Mouse (Mus musculus): ENCODE measurements at regions not wholly inside any gene's neighbourhood (a gene's known extent, or its start where the extent isn't known, plus 50 kb on each side); places are given as distances from the start of the nearest gene placed in this dataset.

DNA sequence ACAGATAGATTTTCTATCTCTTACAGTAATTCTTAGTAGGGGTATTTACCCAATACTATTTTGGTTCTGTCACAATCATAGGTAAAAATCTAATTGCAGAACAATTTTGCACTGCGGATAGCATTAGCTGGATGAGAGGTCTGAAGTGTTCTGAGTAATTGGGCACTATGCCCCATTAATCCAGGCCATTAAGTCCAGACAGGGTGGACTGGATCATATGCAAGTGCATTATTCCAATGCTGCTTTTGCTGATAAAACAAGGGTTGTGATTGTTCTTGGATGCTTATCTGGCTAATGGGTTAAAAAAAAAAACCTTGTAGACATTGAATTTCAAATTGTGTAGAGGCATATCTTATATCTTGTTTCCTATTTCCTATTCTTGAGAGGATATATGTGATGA lies 1732.6 kb upstream of the Gm6569 start:
- no peak overlapping the region for H3K9ac ChIP-seq (ENCODE audit: low read depth, low read length)
- TF ChIP-seq POLR2A (IDR thresholded peaks at IDR 0.05; ENCODE audit: extremely low read depth, insufficient read depth, low read length) (no peak), CTCF (IDR thresholded peaks at IDR 0.05; ENCODE audit: low read depth, low read length) (no peak)
- 89% methylated on average over 1 of the region's 1 CpGs for WGBS
- H3K36me3 ChIP-seq (ENCODE audit: control insufficient read depth, insufficient read depth, low read length), result no peaks in the 10 kb centered on the region
- H3K4me1 ChIP-seq (ENCODE audit: control insufficient read depth, insufficient read depth, low read length), result no peaks in the 10 kb centered on the region
- DNase-seq (ENCODE audit: extremely low read depth, low read depth, low spot score), result no peak
- no peaks in the 10 kb centered on the region for H3K27me3 ChIP-seq (ENCODE audit: control insufficient read depth, insufficient read depth, low read length)
- H3K27ac ChIP-seq (replicated peaks; ENCODE audit: insufficient read depth, low read depth, low read length), result no peak overlapping the region
- H3K4me3 ChIP-seq (ENCODE audit: insufficient read depth, low read depth, low read length), result no peak overlapping the region
- H3K79me2 ChIP-seq (ENCODE audit: control insufficient read depth, insufficient read depth, low read length), result no peaks in the 10 kb centered on the region

DNA sequence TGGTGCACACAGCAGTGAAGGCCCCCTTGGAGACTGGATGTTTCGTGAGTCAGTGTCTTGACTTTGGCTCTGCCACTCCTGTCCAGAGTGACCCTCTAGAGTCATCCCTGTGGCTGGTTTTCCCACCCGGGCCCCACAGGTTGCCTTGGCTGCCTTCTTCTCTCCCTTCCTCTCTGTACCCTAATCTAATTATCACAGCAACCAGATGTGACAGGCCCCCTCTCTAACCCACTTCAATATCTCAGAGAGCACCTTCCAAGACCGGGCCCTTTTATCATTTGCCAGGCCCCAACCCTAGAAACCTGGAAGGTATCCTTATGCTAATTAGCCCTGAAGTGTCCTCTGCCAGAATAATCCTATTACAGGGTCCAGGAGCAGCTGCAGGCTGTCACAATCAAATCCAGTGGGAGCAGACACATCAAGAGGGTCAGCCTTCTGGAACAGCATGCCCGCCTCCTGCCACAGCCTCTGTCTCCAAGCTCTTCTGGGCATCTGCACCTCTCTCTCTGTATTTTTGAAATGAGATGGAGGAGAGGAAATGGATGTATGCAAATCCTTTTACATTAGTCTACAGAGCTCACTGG lies 1728.4 kb upstream of the Gm6569 start:
- TF ChIP-seq POLR2A (IDR thresholded peaks at IDR 0.05; ENCODE audit: extremely low read depth, insufficient read depth, low read length) (no peak), CTCF (IDR thresholded peaks at IDR 0.05; ENCODE audit: low read depth, low read length) (no peak)
- WGBS, result 73% methylated on average over 4 of the region's 4 CpGs
- Histone ChIP-seq H3K4me3 (ENCODE audit: insufficient read depth, low read depth, low read length) (no peak overlapping the region), H3K79me2 (ENCODE audit: control insufficient read depth, insufficient read depth, low read length) (no peaks in the 10 kb centered on the region), H3K36me3 (ENCODE audit: control insufficient read depth, insufficient read depth, low read length) (no peaks in the 10 kb centered on the region), H3K27me3 (ENCODE audit: control insufficient read depth, insufficient read depth, low read length) (no peaks in the 10 kb centered on the region), H3K9ac (ENCODE audit: low read depth, low read length) (no peak overlapping the region), H3K27ac (replicated peaks; ENCODE audit: insufficient read depth, low read depth, low read length) (no peak overlapping the region), H3K4me1 (ENCODE audit: control insufficient read depth, insufficient read depth, low read length) (no peaks in the 10 kb centered on the region)
- no peak for DNase-seq (ENCODE audit: extremely low read depth, low read depth, low spot score)

DNA sequence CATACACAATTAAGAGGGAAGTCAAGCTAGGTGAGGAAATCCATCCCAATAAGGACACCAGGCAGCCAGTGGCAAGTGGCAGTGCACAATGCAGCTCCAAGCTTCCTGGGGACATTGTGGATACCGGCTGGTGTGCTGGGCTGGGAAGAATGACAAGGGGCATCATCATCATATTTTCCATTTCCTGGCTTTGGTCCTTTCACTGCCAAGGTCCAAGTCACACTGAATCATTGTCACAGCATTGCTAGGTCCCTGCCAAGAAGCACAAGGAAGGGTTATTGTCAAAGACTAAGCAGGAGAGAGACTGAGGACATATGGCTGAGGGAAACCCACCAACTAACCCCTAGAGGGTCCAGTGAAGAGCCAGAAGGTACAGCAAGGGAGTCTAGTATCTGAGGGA lies 1723.8 kb upstream of the Gm6569 start:
- WGBS, result 85% methylated on average over 1 of the region's 1 CpGs
- no peak overlapping the region for H3K27ac ChIP-seq (replicated peaks; ENCODE audit: insufficient read depth, low read depth, low read length)
- H3K36me3 ChIP-seq (ENCODE audit: control insufficient read depth, insufficient read depth, low read length), result no peaks in the 10 kb centered on the region
- TF ChIP-seq POLR2A (IDR thresholded peaks at IDR 0.05; ENCODE audit: extremely low read depth, insufficient read depth, low read length), result no peak
- no peak for TF ChIP-seq CTCF (IDR thresholded peaks at IDR 0.05; ENCODE audit: low read depth, low read length)
- no peaks in the 10 kb centered on the region for H3K4me1 ChIP-seq (ENCODE audit: control insufficient read depth, insufficient read depth, low read length)
- no peak overlapping the region for H3K4me3 ChIP-seq (ENCODE audit: insufficient read depth, low read depth, low read length)
- no peaks in the 10 kb centered on the region for H3K27me3 ChIP-seq (ENCODE audit: control insufficient read depth, insufficient read depth, low read length)
- H3K79me2 ChIP-seq (ENCODE audit: control insufficient read depth, insufficient read depth, low read length), result no peaks in the 10 kb centered on the region
- no peak for DNase-seq (ENCODE audit: extremely low read depth, low read depth, low spot score)
- no peak overlapping the region for H3K9ac ChIP-seq (ENCODE audit: low read depth, low read length)

DNA sequence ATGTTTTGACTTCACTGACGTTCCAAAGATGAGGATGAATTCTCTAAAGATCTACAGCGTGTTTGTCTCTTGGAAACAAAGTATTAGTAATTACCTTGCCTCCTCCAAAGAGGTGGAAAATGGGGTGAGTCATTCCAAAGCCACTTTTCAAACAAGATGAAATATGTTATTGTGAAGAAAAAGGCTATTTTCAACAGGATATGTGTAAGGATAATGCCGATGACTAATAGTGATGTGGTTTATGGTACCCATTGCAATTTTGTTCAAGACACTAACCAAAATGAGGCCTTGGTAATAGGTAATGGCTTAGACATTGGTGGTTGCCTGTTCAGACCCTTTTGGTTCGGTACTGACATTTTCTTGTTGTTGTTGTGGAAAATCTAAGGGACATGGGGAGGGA lies 1717.6 kb upstream of the Gm6569 start:
- WGBS, result 74% methylated on average over 4 of the region's 4 CpGs
- Histone ChIP-seq H3K79me2 (ENCODE audit: control insufficient read depth, insufficient read depth, low read length) (no peaks in the 10 kb centered on the region), H3K27ac (replicated peaks; ENCODE audit: insufficient read depth, low read depth, low read length) (no peak overlapping the region), H3K9ac (ENCODE audit: low read depth, low read length) (no peak overlapping the region), H3K4me3 (ENCODE audit: insufficient read depth, low read depth, low read length) (no peak overlapping the region), H3K4me1 (ENCODE audit: control insufficient read depth, insufficient read depth, low read length) (no peaks in the 10 kb centered on the region), H3K36me3 (ENCODE audit: control insufficient read depth, insufficient read depth, low read length) (no peaks in the 10 kb centered on the region), H3K27me3 (ENCODE audit: control insufficient read depth, insufficient read depth, low read length) (no peaks in the 10 kb centered on the region)
- no peak for TF ChIP-seq CTCF (IDR thresholded peaks at IDR 0.05; ENCODE audit: low read depth, low read length)
- no peak for DNase-seq (ENCODE audit: extremely low read depth, low read depth, low spot score)

DNA sequence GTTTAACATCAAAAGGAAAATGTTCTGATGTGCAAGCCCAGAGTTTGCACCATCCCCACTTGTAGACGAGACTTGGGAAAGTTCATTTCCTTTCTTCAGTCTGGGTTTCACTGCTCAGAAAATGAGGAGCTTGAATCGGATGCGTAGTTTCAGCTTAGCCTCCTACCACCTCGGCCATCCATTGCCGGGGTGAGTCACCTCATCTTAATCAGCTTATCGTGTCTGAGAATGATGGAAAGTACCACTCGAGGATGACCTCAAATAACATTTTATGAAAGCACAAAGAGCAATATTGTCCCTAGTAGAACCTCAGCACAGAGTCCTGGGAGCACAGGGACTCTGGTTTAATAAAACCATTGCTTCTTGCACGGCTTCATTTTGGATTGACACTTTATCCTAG lies 1700.1 kb upstream of the Gm6569 start:
- WGBS, result 68% methylated on average over 8 of the region's 8 CpGs
- H3K36me3 ChIP-seq (ENCODE audit: control insufficient read depth, insufficient read depth, low read length), result no peaks in the 10 kb centered on the region
- no peaks in the 10 kb centered on the region for H3K4me1 ChIP-seq (ENCODE audit: control insufficient read depth, insufficient read depth, low read length)
- H3K27me3 ChIP-seq (ENCODE audit: control insufficient read depth, insufficient read depth, low read length), result no peaks in the 10 kb centered on the region
- H3K9ac ChIP-seq (ENCODE audit: low read depth, low read length), result no peak overlapping the region
- DNase-seq (ENCODE audit: extremely low read depth, low read depth, low spot score), result no peak
- no peak overlapping the region for H3K4me3 ChIP-seq (ENCODE audit: insufficient read depth, low read depth, low read length)
- TF ChIP-seq CTCF (IDR thresholded peaks at IDR 0.05; ENCODE audit: low read depth, low read length), result no peak
- TF ChIP-seq POLR2A (IDR thresholded peaks at IDR 0.05; ENCODE audit: extremely low read depth, insufficient read depth, low read length), result no peak
- no peak overlapping the region for H3K27ac ChIP-seq (replicated peaks; ENCODE audit: insufficient read depth, low read depth, low read length)
- H3K79me2 ChIP-seq (ENCODE audit: control insufficient read depth, insufficient read depth, low read length), result no peaks in the 10 kb centered on the region

DNA sequence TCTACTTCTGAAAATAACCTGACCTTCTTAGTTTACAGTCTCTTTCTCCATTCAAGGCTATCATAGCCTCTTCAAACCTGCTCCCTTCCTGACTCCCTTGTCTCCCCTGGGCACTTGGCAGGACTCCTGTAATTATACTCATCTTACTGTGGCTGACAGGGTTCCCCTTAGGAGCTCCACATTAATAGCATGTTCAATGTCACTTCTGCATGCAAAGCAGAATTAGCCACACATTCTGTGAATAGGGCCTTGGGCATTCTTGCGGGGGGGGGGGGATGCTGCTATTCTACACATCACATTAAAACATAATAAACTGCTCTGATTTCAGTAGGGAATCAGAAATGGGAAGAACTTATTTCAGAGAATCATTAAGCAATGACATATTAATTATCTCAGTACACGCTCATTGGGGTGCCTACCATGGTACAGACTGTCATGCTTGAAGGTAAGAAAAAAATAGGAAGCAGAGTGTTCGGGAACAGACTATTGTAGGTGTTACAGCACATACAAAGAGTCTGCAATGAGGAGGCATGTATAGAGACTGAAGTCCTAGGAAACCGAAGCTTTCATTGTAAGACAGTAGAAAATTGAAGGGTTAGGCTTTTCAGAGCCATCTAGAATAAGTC lies 1698.3 kb upstream of the Gm6569 start:
- TF ChIP-seq CTCF (IDR thresholded peaks at IDR 0.05; ENCODE audit: low read depth, low read length), result no peak
- no peak for TF ChIP-seq POLR2A (IDR thresholded peaks at IDR 0.05; ENCODE audit: extremely low read depth, insufficient read depth, low read length)
- Histone ChIP-seq H3K36me3 (ENCODE audit: control insufficient read depth, insufficient read depth, low read length) (no peaks in the 10 kb centered on the region), H3K27me3 (ENCODE audit: control insufficient read depth, insufficient read depth, low read length) (no peaks in the 10 kb centered on the region), H3K9ac (ENCODE audit: low read depth, low read length) (no peak overlapping the region), H3K4me1 (ENCODE audit: control insufficient read depth, insufficient read depth, low read length) (no peaks in the 10 kb centered on the region), H3K27ac (replicated peaks; ENCODE audit: insufficient read depth, low read depth, low read length) (no peak overlapping the region), H3K79me2 (ENCODE audit: control insufficient read depth, insufficient read depth, low read length) (no peaks in the 10 kb centered on the region), H3K4me3 (ENCODE audit: insufficient read depth, low read depth, low read length) (no peak overlapping the region)
- WGBS, result 80% methylated on average over 4 of the region's 4 CpGs
- no peak for DNase-seq (ENCODE audit: extremely low read depth, low read depth, low spot score)
